Mouse (Mus musculus) lung, postnatal 0 days (tissue): Measurements from ENCODE around the gene Morf4l2.
"Not testable (repeated sequence)": the region's sequence is repeated elsewhere in the genome, so short reads cannot be mapped to it uniquely, and the experiment has no call there.

ENCODE experiments used
- CTCF ChIP-seq: IDR thresholded peaks from 2 replicates; pipeline ENCODE4 v1.5.1; 2016; ENCODE audit warnings: antibody characterized with exemption, mild to moderate bottlenecking
- EP300 ChIP-seq: IDR thresholded peaks from 2 replicates; pipeline ENCODE4 v1.6.1; 2016; ENCODE audit warnings: antibody characterized with exemption, mild to moderate bottlenecking, control low read depth

GRCm38 (mm10) chrX:136714742-136715474 is 28.6 kb downstream of the Morf4l2 start:
- TF ChIP-seq EP300, CTCF: not testable (repeated sequence)
